Mouse (Mus musculus) ES-E14 (cell line): ENCODE measurements around the gene Btbd8. TPM values are rescaled to one million over a fixed set of nuclear protein-coding genes. Genes with fewer than 3 reads are reported as not detected.

ENCODE experiments used
- DNase-seq: peaks from one replicate; pipeline ENCODE4 v3.0.0-alpha.2; 2013; ENCODE audit warnings: low read depth, low spot score
- H3K27ac ChIP-seq: 2 replicates; pipeline ENCODE4 v1.5.1; 2012; ENCODE audit warnings: low read depth, mild to moderate bottlenecking, low read length, moderate library complexity, mixed read lengths; ENCODE audit not compliant: poor library complexity, insufficient read depth, severe bottlenecking
- H3K36me3 ChIP-seq: 2 replicates; pipeline ENCODE4 v1.6.1; 2012; ENCODE audit warnings: mild to moderate bottlenecking, low read length, moderate library complexity, mixed read lengths; ENCODE audit not compliant: control insufficient read depth, poor library complexity, insufficient read depth, severe bottlenecking
- H3K4me1 ChIP-seq, 2 experiments: fragments of 150-350 bp in 1 of 2; sonication (generic) in 1 of 2; 2 replicates each; pipeline ENCODE4 v1.6.1; 2012; ENCODE audit warnings: low read length in 2 of 2, mild to moderate bottlenecking in 1 of 2, mixed read lengths in 1 of 2; ENCODE audit not compliant: control insufficient read depth in 2 of 2, insufficient read depth in 2 of 2, poor library complexity in 1 of 2
- H3K4me3 ChIP-seq, 2 experiments: fragments of 150-350 bp in 1 of 2; sonication (generic) in 1 of 2; 2 replicates each; pipeline ENCODE4 v1.5.1; 2012; ENCODE audit warnings: low read length in 2 of 2, low read depth in 1 of 2, mild to moderate bottlenecking in 1 of 2, mixed read lengths in 1 of 2; ENCODE audit not compliant: insufficient read depth in 1 of 2, poor library complexity in 1 of 2, severe bottlenecking in 1 of 2
- H3K9ac ChIP-seq: 2 replicates; pipeline ENCODE4 v1.6.1; 2012; ENCODE audit warnings: low read depth, mild to moderate bottlenecking, low read length, mixed read lengths; ENCODE audit not compliant: poor library complexity, insufficient read depth, severe bottlenecking
- H3K9me3 ChIP-seq: fragments of 150-350 bp; sonication (generic); 2 replicates; pipeline ENCODE4 v1.6.1; 2012; ENCODE audit warnings: low read depth, mild to moderate bottlenecking, low read length; ENCODE audit not compliant: control insufficient read depth, insufficient read depth
- CHD2 ChIP-seq: IDR thresholded peaks from 2 replicates; pipeline ENCODE4 v1.6.1; 2014; ENCODE audit warnings: mild to moderate bottlenecking, low read depth, low read length, inconsistent platforms
- HCFC1 ChIP-seq: IDR thresholded peaks from 2 replicates; pipeline ENCODE4 v1.6.1; 2012; ENCODE audit warnings: low read length, inconsistent platforms, borderline replicate concordance; ENCODE audit not compliant: insufficient read depth
- MAFK ChIP-seq: IDR thresholded peaks from 2 replicates; pipeline ENCODE4 v1.6.1; 2014; ENCODE audit warnings: mild to moderate bottlenecking, low read depth, low read length, inconsistent platforms; ENCODE audit not compliant: insufficient read depth
- ZC3H11A ChIP-seq: IDR thresholded peaks from 2 replicates; pipeline ENCODE4 v1.6.1; 2012; ENCODE audit warnings: low read depth, mild to moderate bottlenecking, inconsistent platforms, low read length, borderline replicate concordance
- ZNF384 ChIP-seq: IDR thresholded peaks from 2 replicates; pipeline ENCODE4 v1.6.1; 2012; ENCODE audit warnings: low read depth, low read length, inconsistent platforms
- in situ Hi-C, 2 experiments: fragments of 600-800 bp; cut with MboI; formaldehyde crosslinking; loops; one replicate each; pipeline ENCODE4 v1.15.1; 2025; ENCODE audit warnings: low sequenced_read_pairs in 2 of 2, inconsistent platforms in 1 of 2; ENCODE audit not compliant: unreplicated experiment in 2 of 2
- total RNA-seq: library from RNA; depleted of rRNA; stranded (reverse); fragments of 300-350 nt; gene quantifications from 2 replicates; pipeline ENCODE4 v1.2.3, GENCODE M21; 2012

Gene Btbd8
- total RNA-seq, 1 experiment = 5.4 TPM

DNA sequence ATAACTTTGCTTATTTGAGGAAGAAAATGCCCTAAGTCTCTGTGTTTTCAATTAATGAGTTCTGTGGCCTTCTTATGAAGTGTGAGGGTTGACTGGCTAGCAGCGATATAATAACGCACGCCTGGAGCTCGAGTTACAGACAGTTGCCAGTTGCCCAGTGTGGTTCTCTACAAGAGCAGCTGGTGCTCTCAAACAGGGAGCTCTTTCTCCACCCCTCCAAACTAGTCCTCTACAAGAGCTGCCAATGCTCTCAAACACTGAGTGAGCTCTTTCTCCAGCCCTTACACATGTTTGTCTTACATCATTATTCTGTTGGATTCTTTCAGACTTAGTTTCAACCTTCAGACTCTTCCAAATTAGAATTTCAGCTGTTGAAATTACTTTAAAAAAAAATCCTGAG lies 26.5 kb upstream of the Btbd8 start:
- in situ Hi-C loops = no loop called here
- no peak overlapping the region for H3K27ac ChIP-seq
- H3K9ac ChIP-seq = no peak overlapping the region
- H3K9me3 ChIP-seq = no peaks in the 10 kb centered on the region
- no peak overlapping the region for H3K4me3 ChIP-seq
- DNase-seq = no peak
- TF ChIP-seq ZNF384 = no peak
- TF ChIP-seq CHD2 = no peak
- no peak for TF ChIP-seq ZC3H11A
- TF ChIP-seq HCFC1 = no peak
- TF ChIP-seq MAFK = no peak
- no peaks in the 10 kb centered on the region for H3K36me3 ChIP-seq
- H3K4me1 ChIP-seq = no peaks in the 10 kb centered on the region

GRCm38 (mm10) chr5:107412285-107412684 lies 25.5 kb upstream of the Btbd8 start:
- in situ Hi-C loops = no loop called here
- Histone ChIP-seq H3K4me3 (no peak overlapping the region), H3K9me3 (no peaks in the 10 kb centered on the region), H3K27ac (no peak overlapping the region), H3K4me1 (no peaks in the 10 kb centered on the region), H3K9ac (no peak overlapping the region), H3K36me3 (no peaks in the 10 kb centered on the region)
- DNase-seq = no peak
- TF ChIP-seq ZNF384 (no peak), HCFC1 (no peak), ZC3H11A (no peak), MAFK (no peak), CHD2 (no peak)

GRCm38 (mm10) chr5:107415098-107415497 lies 22.7 kb upstream of the Btbd8 start:
- no peak for TF ChIP-seq HCFC1
- no peak for TF ChIP-seq MAFK
- no peak for TF ChIP-seq ZC3H11A
- no peak for TF ChIP-seq ZNF384
- TF ChIP-seq CHD2 = no peak
- Histone ChIP-seq H3K9ac (no peak overlapping the region), H3K4me1 (no peaks in the 10 kb centered on the region), H3K4me3 (no peak overlapping the region), H3K9me3 (no peaks in the 10 kb centered on the region), H3K27ac (no peak overlapping the region), H3K36me3 (no peaks in the 10 kb centered on the region)
- in situ Hi-C loops = no loop called here
- no peak for DNase-seq

GRCm38 (mm10) chr5:107421676-107422075 lies 16.1 kb upstream of the Btbd8 start:
- no peak overlapping the region for H3K4me3 ChIP-seq
- no peak for TF ChIP-seq CHD2
- no peak for TF ChIP-seq HCFC1
- no peak for TF ChIP-seq ZC3H11A
- TF ChIP-seq MAFK = no peak
- TF ChIP-seq ZNF384 = no peak
- in situ Hi-C loops = no loop called here
- no peaks in the 10 kb centered on the region for H3K9me3 ChIP-seq
- no peaks in the 10 kb centered on the region for H3K36me3 ChIP-seq
- H3K4me1 ChIP-seq = no peaks in the 10 kb centered on the region
- H3K27ac ChIP-seq = no peak overlapping the region
- DNase-seq = no peak
- H3K9ac ChIP-seq = no peak overlapping the region

DNA sequence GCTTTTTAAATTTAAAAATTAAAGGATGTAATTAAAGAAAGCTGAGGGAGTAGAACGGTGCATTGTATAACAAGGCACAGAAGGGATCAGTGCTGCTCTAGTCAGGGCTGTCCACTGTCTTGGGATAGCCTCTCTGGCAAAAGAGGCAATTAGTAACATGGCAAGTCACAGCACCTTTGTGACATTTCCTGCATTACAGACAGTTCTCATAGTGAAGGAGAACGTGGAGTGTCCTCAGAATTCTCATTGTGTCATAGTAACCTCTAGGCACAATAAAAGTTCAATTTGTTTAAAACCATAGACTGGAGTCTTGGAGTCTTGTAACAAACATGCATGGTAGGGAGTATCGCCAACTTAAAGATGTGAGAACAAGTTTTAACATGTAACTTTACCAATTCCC lies 6.5 kb upstream of the Btbd8 start, which contains the start of gene Lpcat2b:
Gene Lpcat2b, plus strand, starts transcription at position 301 of the 400 bp plus-strand sequence.
- Histone ChIP-seq H3K9ac (no peak within 1 kb of the TSS), H3K36me3 (no peaks in the 10 kb centered on the region), H3K4me1 (no peaks in the 10 kb centered on the region), H3K27ac (no peak within 1 kb of the TSS), H3K4me3 (no peak within 1 kb of the TSS), H3K9me3 (no peaks in the 10 kb centered on the region)
- no peak for DNase-seq
- TF ChIP-seq ZNF384 (no peak), HCFC1 (no peak), CHD2 (no peak), ZC3H11A (no peak), MAFK (no peak)
- in situ Hi-C loops = no loop called here
